Mouse (Mus musculus): ENCODE measurements around the gene Agpat4. TPM values are rescaled to one million over a fixed set of nuclear protein-coding genes. Genes with fewer than 3 reads are reported as not detected.

The Agpat4 gene
- polyA plus RNA-seq, 1 experiment from 2014 or later: 45.0 TPM

DNA sequence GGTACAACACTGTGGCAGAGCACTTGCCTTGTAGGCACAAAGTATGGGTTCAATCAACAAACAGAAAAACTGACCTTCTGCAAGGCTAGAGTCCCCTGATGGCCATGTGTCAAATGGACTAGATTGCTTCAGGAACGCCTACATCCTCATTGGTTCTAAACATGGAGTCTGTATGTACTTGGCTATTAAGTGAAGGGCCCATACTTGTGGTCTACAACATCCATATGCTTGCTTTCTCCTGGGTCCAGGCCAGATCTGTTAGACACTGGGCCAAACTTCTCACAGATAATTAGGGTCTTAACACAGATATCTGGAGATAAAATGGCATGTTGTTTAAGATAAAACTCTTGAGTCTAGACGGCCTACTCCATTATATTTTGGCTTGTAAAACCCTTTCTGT, 61.3 kb downstream of the Agpat4 start:
- WGBS: 90% methylated on average over 2 of the region's 2 CpGs
- H3K9me3 ChIP-seq (replicated peaks): 0 out of 2 replicates have a peak, but pooled peaks cover 4% of the 10 kb centered on the region
- H3K27ac ChIP-seq: no peak overlapping the region
- no peaks in the 10 kb centered on the region for H3K27me3 ChIP-seq
- no peak overlapping the region for H3K4me2 ChIP-seq (replicated peaks)
- H3K4me3 ChIP-seq: no peak overlapping the region
- ATAC-seq (ENCODE audit: low FRiP score): no peak
- H3K9ac ChIP-seq: no peak overlapping the region
- H3K4me1 ChIP-seq: peaks cover 3% of the 10 kb centered on the region; the same call in 1 of the 2 replicates
- peaks cover 5% of the 10 kb centered on the region for H3K36me3 ChIP-seq

- H3K36me3 ChIP-seq: no peaks in the 10 kb centered on the region
- H3K9ac ChIP-seq: no peak overlapping the region
- 82% methylated on average over 5 of the region's 5 CpGs for WGBS
- ATAC-seq (ENCODE audit: low FRiP score): no peak
- H3K9me3 ChIP-seq (replicated peaks): no peaks in the 10 kb centered on the region
- no peak overlapping the region for H3K4me2 ChIP-seq (replicated peaks)
- H3K4me3 ChIP-seq: no peak overlapping the region
- peaks cover 13% of the 10 kb centered on the region for H3K4me1 ChIP-seq
- no peak overlapping the region for H3K27ac ChIP-seq
- no peaks in the 10 kb centered on the region for H3K27me3 ChIP-seq
These were observed 64.4 kb downstream of the Agpat4 start for GRCm38 (mm10) chr17:12182702-12183485.

GRCm38 (mm10) chr17:12184283-12184682, 65.8 kb downstream of the Agpat4 start:
- no peaks in the 10 kb centered on the region for H3K27me3 ChIP-seq
- H3K36me3 ChIP-seq: no peaks in the 10 kb centered on the region
- WGBS: 73% methylated on average over 8 of the region's 8 CpGs
- H3K27ac ChIP-seq: no peak overlapping the region
- no peak overlapping the region for H3K4me3 ChIP-seq
- H3K4me2 ChIP-seq (replicated peaks): no peak overlapping the region
- H3K9me3 ChIP-seq (replicated peaks): no peaks in the 10 kb centered on the region
- no peak overlapping the region for H3K9ac ChIP-seq
- peaks cover 14% of the 10 kb centered on the region for H3K4me1 ChIP-seq
- ATAC-seq (ENCODE audit: low FRiP score): no peak

DNA sequence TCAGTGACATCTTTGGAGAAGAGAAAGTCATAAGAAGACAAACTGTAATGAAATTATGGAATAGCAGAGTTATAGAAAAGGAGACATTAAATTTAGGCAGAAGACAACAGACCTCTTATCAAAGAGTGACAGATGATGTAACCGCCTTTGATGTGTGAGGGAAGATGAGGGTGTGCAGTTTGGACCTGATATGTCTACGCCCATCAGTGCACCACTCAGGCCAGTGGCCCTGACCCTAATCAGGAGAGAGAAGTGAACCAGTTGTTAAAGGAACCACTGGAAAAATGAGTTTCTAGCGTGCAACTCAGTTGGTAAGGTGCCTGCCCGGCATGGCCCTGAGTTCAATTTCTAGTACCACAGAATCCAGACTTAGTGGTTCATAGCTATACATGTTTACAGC, 67.4 kb downstream of the Agpat4 start:
- Histone ChIP-seq H3K9ac (no peak overlapping the region), H3K4me1 (peaks cover 11% of the 10 kb centered on the region), H3K4me3 (no peak overlapping the region), H3K9me3 (replicated peaks) (no peaks in the 10 kb centered on the region), H3K4me2 (replicated peaks) (no peak overlapping the region), H3K27ac (no peak overlapping the region), H3K27me3 (no peaks in the 10 kb centered on the region), H3K36me3 (no peaks in the 10 kb centered on the region)
- 94% methylated on average over 4 of the region's 4 CpGs for WGBS
- no peak for ATAC-seq (ENCODE audit: low FRiP score)

DNA sequence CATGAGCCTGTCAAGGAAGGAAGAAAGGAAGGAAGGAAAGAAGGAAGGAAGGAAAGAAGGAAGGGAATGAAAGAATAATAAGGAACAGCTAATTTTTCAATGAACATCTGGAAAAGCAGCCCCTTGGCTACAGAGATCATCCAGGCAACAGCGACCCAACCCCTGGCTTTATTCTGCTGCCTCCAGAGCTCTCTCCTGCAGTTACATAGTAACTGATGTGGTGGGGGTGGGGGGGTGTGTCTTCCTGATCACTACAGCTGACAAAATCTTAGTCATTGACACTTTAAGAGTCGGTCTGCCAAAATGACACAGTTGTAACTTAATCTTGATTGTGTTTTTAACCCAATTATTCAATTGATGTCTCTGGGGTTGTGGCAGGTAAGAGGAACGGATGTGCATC, 67.8 kb downstream of the Agpat4 start:
- no peaks in the 10 kb centered on the region for H3K27me3 ChIP-seq
- no peak for ATAC-seq (ENCODE audit: low FRiP score)
- H3K4me3 ChIP-seq: no peak overlapping the region
- no peak overlapping the region for H3K27ac ChIP-seq
- no peaks in the 10 kb centered on the region for H3K36me3 ChIP-seq
- no peak overlapping the region for H3K9ac ChIP-seq
- no peaks in the 10 kb centered on the region for H3K9me3 ChIP-seq (replicated peaks)
- no peak overlapping the region for H3K4me2 ChIP-seq (replicated peaks)
- WGBS: 85% methylated on average over 3 of the region's 3 CpGs
- peaks cover 11% of the 10 kb centered on the region for H3K4me1 ChIP-seq

DNA sequence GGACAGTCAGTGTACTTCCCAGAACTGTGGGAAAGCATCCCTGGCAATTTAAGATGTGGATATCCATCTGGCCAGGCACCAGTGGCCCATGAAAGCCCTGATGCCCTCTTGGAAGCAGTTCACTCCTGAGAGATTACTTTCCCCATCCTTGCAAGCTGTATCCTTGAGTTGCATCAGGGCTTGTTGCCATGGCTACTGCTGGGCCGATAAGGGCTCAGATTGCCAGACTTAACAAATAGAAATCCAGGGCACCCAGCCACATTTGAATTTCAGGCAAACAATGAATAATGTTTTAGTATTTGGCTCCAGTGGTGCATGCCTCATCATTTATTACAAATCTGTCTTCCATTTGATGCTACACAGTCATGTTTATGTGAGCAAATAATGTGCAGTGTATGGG, 69.3 kb downstream of the Agpat4 start:
- no peak overlapping the region for H3K4me2 ChIP-seq (replicated peaks)
- no peaks in the 10 kb centered on the region for H3K36me3 ChIP-seq
- 39% methylated on average over 1 of the region's 1 CpGs for WGBS
- peak overlapping the region; percentile 12; the same call in 1 of the 2 replicates for H3K27ac ChIP-seq
- no peak overlapping the region for H3K4me3 ChIP-seq
- no peaks in the 10 kb centered on the region for H3K9me3 ChIP-seq (replicated peaks)
- ATAC-seq (ENCODE audit: low FRiP score): no peak
- H3K9ac ChIP-seq: no peak overlapping the region
- H3K27me3 ChIP-seq: no peaks in the 10 kb centered on the region
- peaks cover 11% of the 10 kb centered on the region for H3K4me1 ChIP-seq

GRCm38 (mm10) chr17:12195137-12195536, 76.6 kb downstream of the Agpat4 start:
- Histone ChIP-seq H3K27me3 (no peaks in the 10 kb centered on the region), H3K9ac (no peak overlapping the region), H3K4me1 (peaks cover 12% of the 10 kb centered on the region; the same call in 1 of the 2 replicates), H3K27ac (peak overlapping the region; percentile 45), H3K4me2 (replicated peaks) (no peak overlapping the region), H3K9me3 (replicated peaks) (no peaks in the 10 kb centered on the region), H3K4me3 (no peak overlapping the region), H3K36me3 (0 out of 2 replicates have a peak, but pooled peaks cover 5% of the 10 kb centered on the region)
- WGBS: 60% methylated on average over 5 of the region's 5 CpGs
- ATAC-seq (ENCODE audit: low FRiP score): no peak

- no peaks in the 10 kb centered on the region for H3K9me3 ChIP-seq (replicated peaks)
- 75% methylated on average over 10 of the region's 10 CpGs for WGBS
These were observed 77.1 kb downstream of the Agpat4 start for GRCm38 (mm10) chr17:12195604-12196003.

GRCm38 (mm10) chr17:12199933-12200332, 81.4 kb downstream of the Agpat4 start:
- Histone ChIP-seq H3K27ac (no peak overlapping the region), H3K36me3 (0 out of 2 replicates have a peak, but pooled peaks cover 8% of the 10 kb centered on the region), H3K4me1 (peaks cover 34% of the 10 kb centered on the region), H3K4me3 (no peak overlapping the region), H3K9me3 (replicated peaks) (no peaks in the 10 kb centered on the region), H3K4me2 (replicated peaks) (no peak overlapping the region), H3K9ac (no peak overlapping the region), H3K27me3 (no peaks in the 10 kb centered on the region)
- WGBS: 87% methylated on average over 4 of the region's 4 CpGs
- no peak for ATAC-seq (ENCODE audit: low FRiP score)

More at GRCm38 (mm10) chr17:12195604-12196003, 77.1 kb downstream of the Agpat4 start:
- H3K27ac ChIP-seq: peak overlapping the region; percentile 45
- no peak overlapping the region for H3K9ac ChIP-seq
- H3K27me3 ChIP-seq: no peaks in the 10 kb centered on the region
- H3K4me2 ChIP-seq (replicated peaks): no peak overlapping the region
- no peak overlapping the region for H3K4me3 ChIP-seq
- peaks cover 12% of the 10 kb centered on the region; the same call in 1 of the 2 replicates for H3K4me1 ChIP-seq
- H3K36me3 ChIP-seq: 0 out of 2 replicates have a peak, but pooled peaks cover 5% of the 10 kb centered on the region
- ATAC-seq (ENCODE audit: low FRiP score): no peak

GRCm38 (mm10) chr17:12201086-12201485, 82.6 kb downstream of the Agpat4 start:
- 100% methylated on average over 1 of the region's 1 CpGs for WGBS
- H3K9me3 ChIP-seq (replicated peaks): no peaks in the 10 kb centered on the region
- H3K4me3 ChIP-seq: no peak overlapping the region
- H3K27ac ChIP-seq: no peak overlapping the region
- 0 out of 2 replicates have a peak, but pooled peaks cover 8% of the 10 kb centered on the region for H3K36me3 ChIP-seq
- no peak overlapping the region for H3K4me2 ChIP-seq (replicated peaks)
- H3K4me1 ChIP-seq: peaks cover 36% of the 10 kb centered on the region
- H3K27me3 ChIP-seq: no peaks in the 10 kb centered on the region
- ATAC-seq (ENCODE audit: low FRiP score): no peak
- H3K9ac ChIP-seq: no peak overlapping the region

- no peaks in the 10 kb centered on the region for H3K27me3 ChIP-seq
- peak overlapping the region; percentile 30; the same call in 1 of the 2 replicates for H3K27ac ChIP-seq
- H3K4me1 ChIP-seq: peaks cover 51% of the 10 kb centered on the region
- peak; percentile 62 for ATAC-seq (ENCODE audit: low FRiP score)
- H3K4me2 ChIP-seq (replicated peaks): no peak overlapping the region
- H3K36me3 ChIP-seq: 0 out of 2 replicates have a peak, but pooled peaks cover 3% of the 10 kb centered on the region
- no peak overlapping the region for H3K4me3 ChIP-seq
- no peaks in the 10 kb centered on the region for H3K9me3 ChIP-seq (replicated peaks)
- 65% methylated on average over 15 of the region's 15 CpGs for WGBS
- no peak overlapping the region for H3K9ac ChIP-seq
These were observed 85.0 kb downstream of the Agpat4 start for GRCm38 (mm10) chr17:12203414-12203897.

GRCm38 (mm10) chr17:12204246-12204645, 85.7 kb downstream of the Agpat4 start:
- Histone ChIP-seq H3K9ac (no peak overlapping the region), H3K4me1 (peaks cover 51% of the 10 kb centered on the region), H3K4me3 (no peak overlapping the region), H3K27me3 (no peaks in the 10 kb centered on the region), H3K4me2 (replicated peaks) (no peak overlapping the region), H3K9me3 (replicated peaks) (no peaks in the 10 kb centered on the region), H3K27ac (peak overlapping the region; percentile 48; the same call in 1 of the 2 replicates), H3K36me3 (0 out of 2 replicates have a peak, but pooled peaks cover 3% of the 10 kb centered on the region)
- 69% methylated on average over 3 of the region's 3 CpGs for WGBS
- ATAC-seq (ENCODE audit: low FRiP score): no peak
